Mouse (Mus musculus) intestine, postnatal 0 days (tissue): ENCODE measurements around the gene Chek2. TPM values are rescaled to one million over a fixed set of nuclear protein-coding genes. Genes with fewer than 3 reads are reported as not detected.

Experiments used
- ATAC-seq: fragments of 200-750 bp; cut with Nextera tagmentation; 2 replicates; pipeline ENCODE4 v1.8.0; 2017; ENCODE audit warnings: mild to moderate bottlenecking, moderate TSS enrichment, moderate library complexity
- H3K27ac ChIP-seq: fragments of 300-500 bp; sonication (generic); 2 replicates; pipeline ENCODE4 v1.5.1; 2014; ENCODE audit warnings: mild to moderate bottlenecking, low read depth, low read length, moderate library complexity
- H3K27me3 ChIP-seq: fragments of 300-500 bp; sonication (generic); replicated peaks from 2 replicates; pipeline ENCODE4 v1.6.1; 2014; ENCODE audit warnings: low read length, mixed read lengths; ENCODE audit not compliant: control insufficient read depth, insufficient read depth
- H3K36me3 ChIP-seq: fragments of 300-500 bp; sonication (generic); 2 replicates; pipeline ENCODE4 v1.6.1; 2014; ENCODE audit warnings: mild to moderate bottlenecking, moderate library complexity; ENCODE audit not compliant: control insufficient read depth, insufficient read depth
- H3K4me1 ChIP-seq: fragments of 300-500 bp; sonication (generic); replicated peaks from 2 replicates; pipeline ENCODE4 v1.6.1; 2014; ENCODE audit warnings: antibody characterized with exemption, low read length, mixed read lengths; ENCODE audit not compliant: control insufficient read depth, insufficient read depth
- H3K4me2 ChIP-seq: fragments of 300-500 bp; sonication (generic); replicated peaks from 2 replicates; pipeline ENCODE4 v1.6.1; 2014; ENCODE audit warnings: low read depth, mild to moderate bottlenecking, moderate library complexity
- H3K4me3 ChIP-seq: fragments of 300-500 bp; sonication (generic); 2 replicates; pipeline ENCODE4 v1.5.1; 2014; ENCODE audit warnings: low read depth, low read length
- H3K9ac ChIP-seq: fragments of 300-500 bp; sonication (generic); 2 replicates; pipeline ENCODE4 v1.6.1; 2014; ENCODE audit warnings: mild to moderate bottlenecking, low read depth, low read length
- H3K9me3 ChIP-seq: fragments of 300-500 bp; sonication (generic); 2 replicates; pipeline ENCODE4 v1.6.1; 2016; ENCODE audit warnings: mixed run types; ENCODE audit not compliant: control insufficient read depth
- CTCF ChIP-seq: sonication (generic); IDR thresholded peaks from 2 replicates; pipeline ENCODE4 v1.5.1; 2016; ENCODE audit warnings: low read depth, mild to moderate bottlenecking, control low read depth, antibody characterized with exemption, moderate library complexity
- WGBS: fragments of 180-500 bp; shearing (Covaris S2); extraction: QIAGEN DNeasy Blood & Tissue Kit; methylation state at CpG from one replicate; pipeline ENCODE4 v1.1.7; 2014; 5-methylcytosine and 5-hydroxymethylcytosine counted together
- polyA plus RNA-seq: library from polyadenylated mRNA; unstranded; fragments of >200 nt; fragmentation: Nextera tagmentation; extraction: Ambion mirVana; gene quantifications from 2 replicates; pipeline ENCODE4 v1.2.1, GENCODE M21; 2015

The Chek2 gene
- polyA plus RNA-seq, 1 experiment from 2014 or later = 10.5 TPM

- no peak for TF ChIP-seq CTCF
These were observed 35.6 kb upstream of the Chek2 start for GRCm38 (mm10) chr5:110804012-110804743.

DNA sequence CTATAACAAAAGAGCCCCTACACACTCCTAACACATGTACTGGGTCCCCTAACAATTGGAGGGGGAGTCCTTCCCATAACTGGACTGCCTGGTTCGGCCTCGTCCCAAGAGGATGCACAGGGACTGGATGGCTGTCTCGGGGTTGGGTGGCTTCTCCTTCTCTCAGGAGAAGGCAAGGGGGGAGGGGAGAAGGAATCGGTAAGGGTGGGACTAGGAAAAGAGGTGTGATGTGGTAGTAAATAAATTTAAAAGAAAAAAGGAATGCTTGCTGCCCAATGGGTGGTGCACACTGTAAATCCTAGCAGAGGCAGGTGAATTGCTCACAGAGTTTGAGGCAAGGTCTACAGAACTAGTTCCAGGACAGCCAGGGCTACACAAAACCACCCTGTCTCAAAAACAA lies 33.6 kb upstream of the Chek2 start:
- H3K27me3 ChIP-seq = no peaks in the 10 kb centered on the region
- no peak for ATAC-seq
- no peak overlapping the region for H3K4me3 ChIP-seq
- H3K27ac ChIP-seq = no peak overlapping the region
- H3K36me3 ChIP-seq = peaks cover 4% of the 10 kb centered on the region; the same call in 1 of the 2 replicates
- H3K4me2 ChIP-seq = no peak overlapping the region
- TF ChIP-seq CTCF = no peak
- no peaks in the 10 kb centered on the region for H3K9me3 ChIP-seq
- WGBS = 85% methylated on average over 4 of the region's 4 CpGs
- H3K4me1 ChIP-seq = peaks cover 4% of the 10 kb centered on the region
- no peak overlapping the region for H3K9ac ChIP-seq

More at GRCm38 (mm10) chr5:110804012-110804743, 35.6 kb upstream of the Chek2 start:
- no peak overlapping the region for H3K27ac ChIP-seq
- H3K27me3 ChIP-seq = no peaks in the 10 kb centered on the region
- H3K4me1 ChIP-seq = peaks cover 4% of the 10 kb centered on the region
- no peak for ATAC-seq
- no peak overlapping the region for H3K4me3 ChIP-seq
- peaks cover 14% of the 10 kb centered on the region; the same call in 1 of the 2 replicates for H3K36me3 ChIP-seq
- H3K4me2 ChIP-seq = no peak overlapping the region
- H3K9ac ChIP-seq = no peak overlapping the region
- H3K9me3 ChIP-seq = no peaks in the 10 kb centered on the region
- 75% methylated on average over 7 of the region's 7 CpGs for WGBS

- 87% methylated on average over 1 of the region's 1 CpGs for WGBS
- peaks cover 4% of the 10 kb centered on the region for H3K4me1 ChIP-seq
- no peak overlapping the region for H3K4me2 ChIP-seq
- TF ChIP-seq CTCF = no peak
- H3K9me3 ChIP-seq = no peaks in the 10 kb centered on the region
- H3K27me3 ChIP-seq = no peaks in the 10 kb centered on the region
- ATAC-seq = no peak
- peaks cover 4% of the 10 kb centered on the region; the same call in 1 of the 2 replicates for H3K36me3 ChIP-seq
- no peak overlapping the region for H3K27ac ChIP-seq
- no peak overlapping the region for H3K9ac ChIP-seq
- no peak overlapping the region for H3K4me3 ChIP-seq
These were observed 33.1 kb upstream of the Chek2 start for GRCm38 (mm10) chr5:110806676-110807075.

DNA sequence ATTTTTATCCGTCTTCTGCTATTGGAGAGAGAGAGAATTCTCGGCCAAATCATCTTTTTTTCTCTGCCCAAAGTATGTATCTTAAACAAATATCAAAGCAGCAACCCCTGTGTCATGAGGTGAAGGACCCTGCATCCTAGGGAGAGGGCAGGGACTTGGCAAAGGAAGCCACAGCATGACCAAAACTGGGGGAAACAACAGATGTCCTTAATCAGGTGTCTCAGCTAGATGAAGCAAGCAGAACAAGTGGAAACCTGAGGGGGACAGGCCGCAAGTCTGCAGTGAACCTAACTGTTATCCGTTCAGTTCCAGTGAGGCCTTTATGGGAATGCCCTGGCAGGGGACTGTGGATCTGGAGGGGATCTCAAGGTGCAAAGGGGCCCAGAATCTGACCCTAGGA lies 32.3 kb upstream of the Chek2 start:
- Histone ChIP-seq H3K36me3 (peaks cover 4% of the 10 kb centered on the region; the same call in 1 of the 2 replicates), H3K27me3 (no peaks in the 10 kb centered on the region), H3K9ac (peak overlapping the region; percentile 85; the same call in 1 of the 2 replicates), H3K27ac (peak overlapping the region; percentile 86; the same call in 1 of the 2 replicates), H3K4me3 (peak overlapping the region; percentile 77; the same call in 1 of the 2 replicates), H3K4me2 (peak overlapping the region; percentile 97), H3K9me3 (no peaks in the 10 kb centered on the region), H3K4me1 (peaks cover 4% of the 10 kb centered on the region)
- no peak for ATAC-seq
- 79% methylated on average over 4 of the region's 4 CpGs for whole genome bisulfite sequencing
- no peak for TF ChIP-seq CTCF

- no peak for TF ChIP-seq CTCF
- Histone ChIP-seq H3K4me3 (peak overlapping the region; percentile 77), H3K9ac (peak overlapping the region; percentile 85), H3K36me3 (peaks cover 4% of the 10 kb centered on the region; the same call in 1 of the 2 replicates), H3K27me3 (no peaks in the 10 kb centered on the region), H3K27ac (peak overlapping the region; percentile 86), H3K4me1 (peaks cover 4% of the 10 kb centered on the region), H3K9me3 (no peaks in the 10 kb centered on the region), H3K4me2 (peak overlapping the region; percentile 97)
- ATAC-seq = peak; percentile 66
- 1% methylated on average over 14 of the region's 14 CpGs for WGBS
These were observed 31.6 kb upstream of the Chek2 start for GRCm38 (mm10) chr5:110808061-110808631.

DNA sequence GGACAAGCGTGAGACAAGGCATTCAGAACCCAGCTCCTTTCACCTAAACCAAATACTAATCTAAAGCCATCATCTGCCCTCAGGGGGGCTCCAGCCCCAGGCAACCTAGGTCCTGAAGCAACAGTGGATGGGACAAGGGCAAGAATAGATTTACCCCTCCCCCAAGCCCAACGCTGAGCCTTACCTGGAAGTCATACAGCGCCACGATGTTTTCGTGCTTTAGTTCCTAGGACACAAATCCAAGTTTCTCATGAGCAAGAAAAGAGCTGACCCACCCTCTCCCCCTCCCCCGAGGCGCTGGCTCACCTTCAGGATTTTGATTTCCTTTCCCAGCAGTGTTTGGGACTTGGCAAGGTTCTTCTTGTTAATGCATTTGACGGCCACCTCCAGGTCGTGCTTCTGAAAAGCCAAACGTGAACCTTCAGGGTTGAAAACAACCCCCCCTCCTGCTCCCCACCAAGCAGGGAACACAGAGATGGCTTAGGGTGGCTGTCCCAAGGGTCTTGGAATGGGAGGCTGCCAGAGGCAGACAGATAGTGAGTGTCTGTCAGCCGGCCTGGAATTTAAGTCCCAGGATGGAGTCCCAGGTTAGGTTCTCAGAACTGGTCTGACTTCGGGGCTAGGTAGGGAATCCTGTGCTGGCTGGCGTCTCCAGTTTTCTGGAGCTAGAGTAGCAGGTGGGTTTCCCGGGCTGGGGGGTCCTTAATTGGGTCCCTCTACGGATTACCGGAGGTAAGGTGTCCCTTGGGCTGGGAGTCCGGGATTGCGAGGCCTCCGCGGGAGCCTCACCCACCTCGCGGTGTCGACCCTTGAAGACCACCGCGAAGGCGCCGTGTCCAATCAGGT lies 30.7 kb upstream of the Chek2 start:
- no peak for TF ChIP-seq CTCF
- Histone ChIP-seq H3K9me3 (no peaks in the 10 kb centered on the region), H3K27me3 (no peaks in the 10 kb centered on the region), H3K4me1 (peaks cover 4% of the 10 kb centered on the region), H3K4me3 (peak overlapping the region; percentile 77), H3K4me2 (peak overlapping the region; percentile 97), H3K36me3 (peaks cover 4% of the 10 kb centered on the region; the same call in 1 of the 2 replicates), H3K27ac (peak overlapping the region; percentile 86), H3K9ac (peak overlapping the region; percentile 85)
- WGBS = under 1% methylated on average over 27 of the region's 27 CpGs
- ATAC-seq = no peak
